ENCODE assay signal across 26 mouse cellular contexts in genomic region chr7:29494854-29495253, GRCm38 (mm10). TPM values are rescaled to one million over a fixed set of nuclear protein-coding genes. Genes with fewer than 3 reads are reported as not detected.
DNase-seq lines count a peak whose midpoint lies in the region; ATAC-seq and TF ChIP-seq lines count a peak whose summit lies in the region.
"Had no signal": no experiment of that assay in that cellular context is flagged by ENCODE, and none has a peak within 500 bp of the region (broad histone marks: within the 10 kb centered on the region; RNA-seq: fewer than 3 reads in every experiment).

No protein-coding gene starts in this region.

- no peak overlapping the region for H3K4me3 ChIP-seq in kidney, adult 2 months (ENCODE audit: insufficient read depth, low read depth, low read length)
- no peak overlapping the region for H3K4me3 ChIP-seq in intestine, embryonic 15.5 days (replicated peaks)
- H3K4me3 ChIP-seq in small intestine, adult 2 months (ENCODE audit: low read depth, low read length) = no peak overlapping the region
- H3K4me3 ChIP-seq: embryonic facial prominence, embryonic 12.5 days; embryonic facial prominence, embryonic 15.5 days; heart, adult 2 months; heart, embryonic 10.5 days; heart, embryonic 13.5 days; hindbrain, embryonic 12.5 days; hindbrain, embryonic 15.5 days had no signal

- no peaks in the 10 kb centered on the region for H3K27me3 ChIP-seq in kidney, adult 2 months (replicated peaks; ENCODE audit: control insufficient read depth, insufficient read depth, low read length)
- no peaks in the 10 kb centered on the region for H3K27me3 ChIP-seq in intestine, embryonic 15.5 days (replicated peaks)
- no peaks in the 10 kb centered on the region for H3K27me3 ChIP-seq in small intestine, adult 2 months (ENCODE audit: control insufficient read depth, insufficient read depth, low read length)
- H3K27me3 ChIP-seq: embryonic facial prominence, embryonic 12.5 days; embryonic facial prominence, embryonic 15.5 days; hindbrain, embryonic 15.5 days had no signal

- peak; percentile 16 for DNase-seq in kidney, adult 2 months
- DNase-seq in kidney, postnatal 4 days = no peak
- peak; percentile 33 for DNase-seq in ZHBTc4 (ENCODE audit: low read depth, low spot score)
- DNase-seq in urinary bladder, postnatal 4 days (ENCODE audit: low spot score in 2 of 2) = no peak
- DNase-seq: adrenal gland, postnatal 10 days; adrenal gland, postnatal 36 days; cerebellum, adult 18-20 months; cerebellum, adult 9-10 months; cerebellum, postnatal 14 days; forebrain, postnatal 0 days; gastrocnemius, postnatal 10 days; gastrocnemius, postnatal 36 days; heart, adult 2 months; heart, postnatal 14 days; heart, postnatal 4 days had no signal

- H3K4me2 ChIP-seq in intestine, embryonic 15.5 days (replicated peaks) = no peak overlapping the region
- H3K4me2 ChIP-seq: embryonic facial prominence, embryonic 12.5 days; embryonic facial prominence, embryonic 15.5 days; heart, embryonic 13.5 days; hindbrain, embryonic 12.5 days; hindbrain, embryonic 15.5 days had no signal

- no peak overlapping the region for H3K27ac ChIP-seq in kidney, adult 2 months (ENCODE audit: insufficient read depth, low read depth, low read length)
- H3K27ac ChIP-seq in intestine, embryonic 15.5 days = peak overlapping the region; percentile 39
- H3K27ac ChIP-seq in small intestine, adult 2 months (ENCODE audit: insufficient read depth, low read depth, low read length) = peak overlapping the region; percentile 87
- H3K27ac ChIP-seq: embryonic facial prominence, embryonic 12.5 days; embryonic facial prominence, embryonic 15.5 days; heart, adult 2 months; heart, embryonic 10.5 days; heart, embryonic 13.5 days; hindbrain, embryonic 12.5 days; hindbrain, embryonic 15.5 days had no signal

- no peak for TF ChIP-seq CTCF in kidney, adult 2 months (conservative IDR thresholded peaks at IDR 0.05; ENCODE audit: insufficient read depth, insufficient read length, low read depth, low read length)
- TF ChIP-seq CTCF in small intestine, adult 2 months (IDR thresholded peaks at IDR 0.05; ENCODE audit: extremely low read depth, insufficient read length, insufficient replicate concordance, low read depth, low read length) = no peak

- H3K4me1 ChIP-seq in kidney, adult 2 months (ENCODE audit: control insufficient read depth, insufficient read depth, low read length) = peaks cover 16% of the 10 kb centered on the region; the same call in 1 of the 2 replicates
- H3K4me1 ChIP-seq in intestine, embryonic 15.5 days (replicated peaks) = peaks cover 41% of the 10 kb centered on the region
- H3K4me1 ChIP-seq in small intestine, adult 2 months (ENCODE audit: control insufficient read depth, insufficient read depth, insufficient read length, low read length) = peaks cover 56% of the 10 kb centered on the region

- no peaks in the 10 kb centered on the region for H3K9me3 ChIP-seq in intestine, embryonic 15.5 days
- H3K9me3 ChIP-seq: embryonic facial prominence, embryonic 12.5 days; embryonic facial prominence, embryonic 15.5 days; heart, embryonic 10.5 days; heart, embryonic 13.5 days; hindbrain, embryonic 12.5 days; hindbrain, embryonic 15.5 days had no signal

- ATAC-seq in intestine, embryonic 15.5 days = peak; percentile 62
- ATAC-seq: activated CD4-positive, CD25-positive, alpha-beta regulatory T cell, adult 4 months; CD4-positive, CD25-positive, alpha-beta regulatory T cell, adult 4 months; forebrain, embryonic 14.5 days; forebrain, postnatal 0 days had no signal

- H3K9ac ChIP-seq in intestine, embryonic 15.5 days = no peak overlapping the region
- H3K9ac ChIP-seq: embryonic facial prominence, embryonic 12.5 days; embryonic facial prominence, embryonic 15.5 days; forebrain, postnatal 0 days; heart, embryonic 13.5 days; hindbrain, embryonic 12.5 days; hindbrain, embryonic 15.5 days had no signal

- no peak for TF ChIP-seq POLR2A in kidney, adult 2 months (IDR thresholded peaks at IDR 0.05; ENCODE audit: low read depth, low read length)
- TF ChIP-seq POLR2A in small intestine, adult 2 months (IDR thresholded peaks at IDR 0.05; ENCODE audit: low read depth, low read length) = no peak

- no peaks in the 10 kb centered on the region for H3K36me3 ChIP-seq in kidney, adult 2 months (ENCODE audit: control insufficient read depth, insufficient read depth, low read length)
- 0 out of 2 replicates have a peak, but pooled peaks cover 2% of the 10 kb centered on the region for H3K36me3 ChIP-seq in intestine, embryonic 15.5 days
- H3K36me3 ChIP-seq in small intestine, adult 2 months (ENCODE audit: control insufficient read depth, insufficient read depth, low read length) = 0 out of 2 replicates have a peak, but pooled peaks cover 4% of the 10 kb centered on the region
- H3K36me3 ChIP-seq: embryonic facial prominence, embryonic 12.5 days; embryonic facial prominence, embryonic 15.5 days; heart, embryonic 10.5 days; heart, embryonic 13.5 days; hindbrain, embryonic 12.5 days; hindbrain, embryonic 15.5 days had no signal

- WGBS in kidney, adult 2 months = 84% methylated on average over 11 of the region's 11 CpGs
- 67% methylated on average over 11 of the region's 11 CpGs for WGBS in intestine, embryonic 15.5 days
- WGBS in small intestine, adult 2 months = 28% methylated on average over 11 of the region's 11 CpGs

RNA-seq across cellular contexts. Expression of gene Sipa1l3, which starts 23.6 kb away (rescaled TPM):
- polyA plus RNA-seq in kidney, adult 2 months (2012; rRNA removed) = 44.6 and 51.0 TPM in 2 replicates
- 26.6 and 27.9 TPM in 2 replicates for polyA plus RNA-seq in intestine, embryonic 15.5 days (2015; fragmentation: Nextera tagmentation; extraction: Ambion mirVana)
- polyA plus RNA-seq in small intestine, adult 2 months (2012; rRNA removed) = 79.0 and 192 TPM in 2 replicates

Comparison
In these comparisons a context has a peak if more than half of its experiments do, and no peak if none do; other contexts are left out.
1. DNase-seq: peak in kidney, adult 2 months (single experiment) and ZHBTc4 (single experiment); none in kidney, postnatal 4 days (0 of 2) and urinary bladder, postnatal 4 days (0 of 2).